Mouse (Mus musculus) MEL (cell line): ENCODE data around the gene Arid5b. TPM values are rescaled to one million over a fixed set of nuclear protein-coding genes. Genes with fewer than 3 reads are reported as not detected.

Source experiments
- DNase-seq: peaks from one replicate; pipeline ENCODE4 v3.0.0; 2011; ENCODE audit warnings: low read depth, low spot score
- H3K27ac ChIP-seq: 2 replicates; pipeline ENCODE4 v1.5.1; 2012; ENCODE audit warnings: low read depth, mild to moderate bottlenecking, control low read depth, low read length, moderate library complexity; ENCODE audit not compliant: control insufficient read depth
- H3K27me3 ChIP-seq, 2 experiments: fragments of 150-350 bp in 1 of 2; sonication (generic) in 1 of 2; 2 replicates each; pipeline ENCODE4 v1.6.1; 2012; ENCODE audit warnings: low read length in 2 of 2, mild to moderate bottlenecking in 2 of 2, improper control_type of control experiment in 1 of 2, moderate library complexity in 1 of 2; ENCODE audit not compliant: insufficient read depth in 2 of 2, control insufficient read depth in 1 of 2
- H3K36me3 ChIP-seq, 2 experiments: 2 replicates each; pipeline ENCODE4 v1.6.1; 2012 to 2014; ENCODE audit warnings: low read length in 2 of 2, improper control_type of control experiment in 1 of 2, inconsistent platforms in 1 of 2, mild to moderate bottlenecking in 1 of 2; ENCODE audit not compliant: insufficient read depth in 2 of 2, control insufficient read depth in 1 of 2
- H3K4me1 ChIP-seq, 2 experiments: fragments of 150-350 bp in 1 of 2; sonication (generic) in 1 of 2; 2 replicates each; pipeline ENCODE4 v1.6.1; 2012; ENCODE audit warnings: low read length in 2 of 2, improper control_type of control experiment in 1 of 2, mild to moderate bottlenecking in 1 of 2; ENCODE audit not compliant: insufficient read depth in 2 of 2, control insufficient read depth in 1 of 2
- H3K4me3 ChIP-seq, 2 experiments: fragments of 150-350 bp in 1 of 2; sonication (generic) in 1 of 2; 2 replicates each; pipeline ENCODE4 v1.5.1; 2012; ENCODE audit warnings: low read depth in 2 of 2, low read length in 2 of 2, mild to moderate bottlenecking in 2 of 2, moderate library complexity in 2 of 2, control low read depth in 1 of 2, improper control_type of control experiment in 1 of 2; ENCODE audit not compliant: control insufficient read depth in 1 of 2, insufficient read depth in 1 of 2
- H3K79me2 ChIP-seq: 2 replicates; pipeline ENCODE4 v1.6.1; 2012; ENCODE audit warnings: mild to moderate bottlenecking, low read length, moderate library complexity; ENCODE audit not compliant: control insufficient read depth, poor library complexity, insufficient read depth
- H3K9ac ChIP-seq: 2 replicates; pipeline ENCODE4 v1.6.1; 2012; ENCODE audit warnings: low read depth, mild to moderate bottlenecking, control low read depth, low read length, moderate library complexity; ENCODE audit not compliant: control insufficient read depth, poor library complexity, severe bottlenecking
- H3K9me3 ChIP-seq: fragments of 150-350 bp; sonication (generic); replicated peaks from 2 replicates; pipeline ENCODE4 v1.6.1; 2012; ENCODE audit warnings: mild to moderate bottlenecking, low read length, improper control_type of control experiment, moderate library complexity; ENCODE audit not compliant: insufficient read depth
- BHLHE40 ChIP-seq: IDR thresholded peaks from 2 replicates; pipeline ENCODE4 v1.6.1; 2012; ENCODE audit warnings: low read depth, mild to moderate bottlenecking, inconsistent platforms, low read length, improper control_type of control experiment, borderline replicate concordance
- CHD2 ChIP-seq: IDR thresholded peaks from 2 replicates; pipeline ENCODE4 v1.6.1; 2011; ENCODE audit warnings: low read length, improper control_type of control experiment
- E2F4 ChIP-seq: IDR thresholded peaks from 2 replicates; pipeline ENCODE4 v1.6.1; 2011; ENCODE audit warnings: low read depth, low read length, improper control_type of control experiment, borderline replicate concordance
- ELF1 ChIP-seq: IDR thresholded peaks from 2 replicates; pipeline ENCODE4 v1.6.1; 2014; ENCODE audit warnings: low read depth, mild to moderate bottlenecking, inconsistent platforms, low read length, improper control_type of control experiment, moderate library complexity
- GATA1 ChIP-seq: IDR thresholded peaks from 2 replicates; pipeline ENCODE4 v1.6.1; 2011; ENCODE audit warnings: low read depth, low read length, improper control_type of control experiment
- HCFC1 ChIP-seq: IDR thresholded peaks from 2 replicates; pipeline ENCODE4 v1.6.1; 2012; ENCODE audit warnings: low read depth, mild to moderate bottlenecking, inconsistent platforms, low read length, improper control_type of control experiment, moderate library complexity
- KAT2A ChIP-seq: conservative IDR thresholded peaks from 2 replicates; pipeline ENCODE4 v1.6.1; 2012; ENCODE audit warnings: low read depth, low read length, improper control_type of control experiment, inconsistent platforms
- MAFK ChIP-seq: IDR thresholded peaks from 2 replicates; pipeline ENCODE4 v1.6.1; 2011; ENCODE audit warnings: low read depth, mild to moderate bottlenecking, low read length, improper control_type of control experiment, borderline replicate concordance
- MAX ChIP-seq: IDR thresholded peaks from 2 replicates; pipeline ENCODE4 v1.6.1; 2011; ENCODE audit warnings: low read length, improper control_type of control experiment
- MAZ ChIP-seq: IDR thresholded peaks from 2 replicates; pipeline ENCODE4 v1.6.1; 2012; ENCODE audit warnings: low read depth, mild to moderate bottlenecking, inconsistent platforms, low read length, improper control_type of control experiment
- MEF2A ChIP-seq: IDR thresholded peaks from 2 replicates; pipeline ENCODE4 v1.6.1; 2014; ENCODE audit warnings: low read depth, mild to moderate bottlenecking, inconsistent platforms, low read length, improper control_type of control experiment; ENCODE audit not compliant: poor library complexity, insufficient replicate concordance, severe bottlenecking; ENCODE audit errors: extremely low read depth
- MXI1 ChIP-seq: IDR thresholded peaks from 2 replicates; pipeline ENCODE4 v1.6.1; 2011; ENCODE audit warnings: mild to moderate bottlenecking, low read depth, low read length, improper control_type of control experiment
- MYB ChIP-seq: IDR thresholded peaks from 2 replicates; pipeline ENCODE4 v1.6.1; 2011; ENCODE audit warnings: mild to moderate bottlenecking, low read depth, low read length, improper control_type of control experiment
- MYC ChIP-seq: IDR thresholded peaks from 2 replicates; pipeline ENCODE4 v1.6.1; 2011; ENCODE audit warnings: low read depth, mild to moderate bottlenecking, low read length, improper control_type of control experiment, moderate library complexity
- NELFE ChIP-seq: IDR thresholded peaks from 2 replicates; pipeline ENCODE4 v1.6.1; 2011; ENCODE audit warnings: low read depth, low read length, improper control_type of control experiment
- NRF1 ChIP-seq: IDR thresholded peaks from 2 replicates; pipeline ENCODE4 v1.6.1; 2014; ENCODE audit warnings: low read depth, mild to moderate bottlenecking, inconsistent platforms, low read length, improper control_type of control experiment, moderate library complexity; ENCODE audit not compliant: poor library complexity, insufficient read depth, severe bottlenecking
- POLR2A ChIP-seq, 2 experiments: IDR thresholded peaks; 2 replicates each; pipeline ENCODE4 v1.6.1; 2011 to 2012; ENCODE audit warnings: low read length in 2 of 2, mild to moderate bottlenecking in 2 of 2, control low read depth in 1 of 2, improper control_type of control experiment in 1 of 2, low read depth in 1 of 2, moderate library complexity in 1 of 2; ENCODE audit not compliant: control insufficient read depth in 1 of 2, insufficient read depth in 1 of 2, poor library complexity in 1 of 2
- POLR2AphosphoS2 ChIP-seq: IDR thresholded peaks from 2 replicates; pipeline ENCODE4 v1.6.1; 2011; ENCODE audit warnings: low read length, improper control_type of control experiment
- RAD21 ChIP-seq: IDR thresholded peaks from 2 replicates; pipeline ENCODE4 v1.6.1; 2011; ENCODE audit warnings: mild to moderate bottlenecking, low read depth, low read length, improper control_type of control experiment
- RCOR1 ChIP-seq: IDR thresholded peaks from 2 replicates; pipeline ENCODE4 v1.6.1; 2012; ENCODE audit warnings: low read depth, mild to moderate bottlenecking, inconsistent platforms, low read length, improper control_type of control experiment
- SMC3 ChIP-seq: IDR thresholded peaks from 2 replicates; pipeline ENCODE4 v1.6.1; 2011; ENCODE audit warnings: low read depth, low read length, improper control_type of control experiment
- TAL1 ChIP-seq: IDR thresholded peaks from 2 replicates; pipeline ENCODE4 v1.6.1; 2012; ENCODE audit warnings: mild to moderate bottlenecking, inconsistent platforms, low read length, moderate library complexity, mixed read lengths
- TBP ChIP-seq: IDR thresholded peaks from 2 replicates; pipeline ENCODE4 v1.8.0; 2011; ENCODE audit warnings: low read depth, low read length, improper control_type of control experiment
- UBTF ChIP-seq: IDR thresholded peaks from 2 replicates; pipeline ENCODE4 v1.6.1; 2012; ENCODE audit warnings: low read depth, mild to moderate bottlenecking, inconsistent platforms, low read length, improper control_type of control experiment, moderate library complexity, borderline replicate concordance; ENCODE audit not compliant: insufficient read depth
- ZC3H11A ChIP-seq: IDR thresholded peaks from 2 replicates; pipeline ENCODE4 v1.6.1; 2012; ENCODE audit warnings: low read depth, mild to moderate bottlenecking, inconsistent platforms, low read length, improper control_type of control experiment
- ZKSCAN1 ChIP-seq: IDR thresholded peaks from 2 replicates; pipeline ENCODE4 v1.6.1; 2012; ENCODE audit warnings: low read depth, mild to moderate bottlenecking, inconsistent platforms, low read length, improper control_type of control experiment, moderate library complexity
- ZMIZ1 ChIP-seq: IDR thresholded peaks from 2 replicates; pipeline ENCODE4 v1.6.1; 2012; ENCODE audit warnings: low read depth, mild to moderate bottlenecking, inconsistent platforms, low read length, improper control_type of control experiment, moderate library complexity
- ZNF384 ChIP-seq: IDR thresholded peaks from 2 replicates; pipeline ENCODE4 v1.6.1; 2012; ENCODE audit warnings: low read depth, mild to moderate bottlenecking, inconsistent platforms, low read length, improper control_type of control experiment
- polyA plus RNA-seq, 2 experiments: library from polyadenylated mRNA; stranded (reverse) in 1 of 2; unstranded in 1 of 2; fragments of >175 nt in 1 of 2; fragments of >200 nt in 1 of 2; gene quantifications; 2 replicates each; pipeline versions ENCODE4 v1.2.1 to v1.2.4; 2012; ENCODE audit warnings: low replicate concordance in 2 of 2, low read depth in 1 of 2; ENCODE audit not compliant: insufficient read length in 2 of 2, insufficient read depth in 1 of 2, missing spikeins in 1 of 2
- total RNA-seq: library from RNA; depleted of rRNA; stranded (reverse); fragments of 300-350 nt; gene quantifications from 2 replicates; pipeline ENCODE4 v1.2.3, GENCODE M21; 2012

The Arid5b gene
- total and polyA plus RNA-seq, 3 experiments = 0.03 TPM; not detected in 2

- no peaks in the 10 kb centered on the region for H3K27me3 ChIP-seq
- no peaks in the 10 kb centered on the region for H3K79me2 ChIP-seq
- H3K4me3 ChIP-seq = no peak overlapping the region
- no peaks in the 10 kb centered on the region for H3K4me1 ChIP-seq
- TF ChIP-seq KAT2A (no peak), RAD21 (no peak), MYB (no peak), CHD2 (no peak), ZMIZ1 (no peak), BHLHE40 (no peak), NELFE (no peak), TBP (no peak), RCOR1 (peak; percentile 75), POLR2AphosphoS2 (no peak), MEF2A (no peak), ZKSCAN1 (no peak), MAZ (no peak), HCFC1 (no peak), UBTF (no peak), ZNF384 (peak; percentile 50), E2F4 (no peak), MAFK (no peak), POLR2A (IDR thresholded peaks at IDR 0.05; ENCODE audit: control insufficient read depth in 1 of 2, insufficient read depth in 1 of 2, low read depth in 1 of 2, low read length in 2 of 2, poor library complexity in 1 of 2) (no peak), GATA1 (0 out of 2 replicates have a peak, but pooled peaks have one; percentile 3), MYC (no peak), MAX (no peak), TAL1 (no peak), ELF1 (no peak)
- TF ChIP-seq, all 39 proteins: peak for 3
- no peaks in the 10 kb centered on the region for H3K36me3 ChIP-seq
- H3K9ac ChIP-seq = no peak overlapping the region
- H3K27ac ChIP-seq = no peak overlapping the region
- H3K9me3 ChIP-seq = no peaks in the 10 kb centered on the region
- DNase-seq = no peak
These were observed 137.0 kb downstream of the Arid5b start for GRCm38 (mm10) chr10:68141567-68141966.

- H3K9ac ChIP-seq = no peak overlapping the region
- TF ChIP-seq HCFC1 (no peak), MYC (no peak), KAT2A (no peak), ELF1 (no peak), MAX (no peak), TAL1 (no peak), ZC3H11A (no peak), BHLHE40 (no peak), MAZ (no peak), NELFE (no peak), NRF1 (no peak), RAD21 (no peak), MYB (no peak), SMC3 (no peak), MXI1 (no peak), CHD2 (no peak)
- TF ChIP-seq, all 39 proteins: peak for 0
- Histone ChIP-seq H3K27ac (no peak overlapping the region), H3K36me3 (no peaks in the 10 kb centered on the region), H3K79me2 (no peaks in the 10 kb centered on the region), H3K4me1 (no peaks in the 10 kb centered on the region), H3K27me3 (no peaks in the 10 kb centered on the region), H3K9me3 (no peaks in the 10 kb centered on the region), H3K4me3 (no peak overlapping the region)
- no peak for DNase-seq
These were observed 137.7 kb downstream of the Arid5b start for GRCm38 (mm10) chr10:68140871-68141270.
